Mouse (Mus musculus): ENCODE data around the gene Defb25.

GRCm38 (mm10) chr2:152617374-152617773 lies 5.5 kb downstream of the Defb25 start:
- no peak for TF ChIP-seq POLR2A (IDR thresholded peaks at IDR 0.05; ENCODE audit: low read depth, low read length)
- TF ChIP-seq CTCF (IDR thresholded peaks at IDR 0.05; ENCODE audit: borderline replicate concordance, insufficient read depth, low read length): 0 out of 2 replicates have a peak, but pooled peaks have one; percentile 6

All from embryonic fibroblast, embryonic 13.5 days (primary cell).